Mouse (Mus musculus): ENCODE measurements around the gene Mef2b. TPM values are rescaled to one million over a fixed set of nuclear protein-coding genes. Genes with fewer than 3 reads are reported as not detected.

Mef2b gene
- polyA plus RNA-seq, 1 experiment from 2014 or later: 0.46 TPM

DNA sequence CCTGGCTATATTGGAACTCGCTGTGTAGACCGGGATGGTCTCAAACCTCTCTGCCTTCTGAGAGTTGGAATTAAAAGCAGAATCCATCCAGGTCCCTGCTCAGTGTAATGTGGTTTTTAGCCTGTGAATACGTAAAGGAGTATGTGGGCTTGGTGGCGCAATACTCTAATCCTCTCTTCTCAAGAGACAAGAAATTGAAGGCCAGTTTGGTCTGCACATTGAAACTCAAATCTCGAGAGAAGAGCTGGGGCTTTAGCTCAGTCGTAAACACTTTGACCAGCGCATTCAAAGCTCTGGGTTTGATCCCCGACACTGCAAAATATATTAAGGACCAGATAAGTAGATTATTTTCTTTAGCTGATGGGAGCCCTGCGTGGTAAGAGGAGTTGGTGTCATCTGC, 470 bp downstream of the Mef2b start:
- WGBS: 12% methylated on average over 9 of the region's 9 CpGs

DNA sequence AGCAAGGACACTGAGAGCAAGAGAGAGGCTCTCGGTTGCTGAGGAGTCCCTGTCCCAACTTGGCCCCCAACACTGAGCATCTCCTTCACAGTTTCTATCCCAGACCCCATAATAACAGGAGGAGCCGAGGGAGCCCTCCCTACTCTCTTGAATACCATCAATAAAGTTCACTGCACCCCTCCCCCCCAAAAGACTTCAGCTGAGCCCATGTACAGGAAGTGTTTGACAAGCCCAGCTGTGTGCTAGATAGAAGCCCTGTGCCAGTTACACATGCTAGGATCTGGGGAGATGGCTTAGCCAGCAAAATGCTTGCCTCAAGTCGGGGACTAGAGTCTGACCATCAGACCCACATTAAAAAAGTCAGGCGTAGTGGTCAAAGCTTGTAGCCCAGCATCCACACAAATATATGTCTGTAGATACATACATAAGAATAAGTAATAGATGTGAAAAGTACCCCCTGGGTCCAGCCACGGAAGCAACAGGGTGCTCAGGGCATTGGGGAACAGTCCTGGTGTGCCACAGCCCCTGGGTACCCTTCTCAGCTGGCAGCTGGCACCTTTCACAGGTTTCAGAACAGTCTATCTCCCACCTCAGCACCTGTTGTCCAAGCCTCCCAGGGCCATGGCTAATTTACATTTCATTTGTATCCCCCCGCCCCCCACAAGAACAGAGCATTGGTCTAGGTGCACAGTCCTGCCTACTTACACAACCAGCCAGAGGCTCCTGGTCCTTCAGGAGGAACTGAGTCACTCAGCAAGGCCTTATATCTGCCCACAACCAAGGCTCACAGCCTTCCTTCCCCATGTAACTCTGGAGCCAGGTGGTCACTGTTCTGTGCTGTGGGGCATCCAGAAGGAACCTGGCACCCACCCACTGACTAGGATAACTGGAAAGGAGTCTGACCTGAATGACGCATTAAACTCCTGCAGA, 8.4 kb downstream of the Mef2b start:
- no peaks in the 10 kb centered on the region for H3K4me1 ChIP-seq (ENCODE audit: control insufficient read depth, insufficient read depth, low read length)
- H3K27me3 ChIP-seq (ENCODE audit: control insufficient read depth, insufficient read depth, low read length): no peaks in the 10 kb centered on the region
- peaks cover 38% of the 10 kb centered on the region for H3K36me3 ChIP-seq (ENCODE audit: control insufficient read depth, insufficient read depth, low read length)
- H3K4me2 ChIP-seq (ENCODE audit: low read length): no peak overlapping the region
- H3K27ac ChIP-seq (replicated peaks; ENCODE audit: low read depth, low read length): no peak overlapping the region
- H3K9me3 ChIP-seq (ENCODE audit: control insufficient read depth, low read length): no peaks in the 10 kb centered on the region
- no peak for DNase-seq
- ATAC-seq (ENCODE audit: low FRiP score, low TSS enrichment): no peak
- H3K4me3 ChIP-seq (replicated peaks; ENCODE audit: low read depth, low read length): no peak overlapping the region
- H3K9ac ChIP-seq (replicated peaks; ENCODE audit: low read length): no peak overlapping the region
- 88% methylated on average over 7 of the region's 7 CpGs for WGBS

More for the DNA sequence above, 470 bp downstream of the Mef2b start:
- Histone ChIP-seq H3K27ac (replicated peaks; ENCODE audit: low read depth, low read length) (peak overlapping the region; percentile 62; the same call in 1 of the 2 replicates), H3K36me3 (ENCODE audit: control insufficient read depth, insufficient read depth, low read length) (peaks cover 37% of the 10 kb centered on the region), H3K9ac (replicated peaks; ENCODE audit: low read length) (peak overlapping the region; percentile 68), H3K27me3 (ENCODE audit: control insufficient read depth, insufficient read depth, low read length) (no peaks in the 10 kb centered on the region), H3K4me3 (replicated peaks; ENCODE audit: low read depth, low read length) (peak overlapping the region; percentile 55), H3K9me3 (ENCODE audit: control insufficient read depth, low read length) (no peaks in the 10 kb centered on the region), H3K4me2 (ENCODE audit: low read length) (peak overlapping the region; percentile 66), H3K4me1 (ENCODE audit: control insufficient read depth, insufficient read depth, low read length) (peaks cover 19% of the 10 kb centered on the region)
- DNase-seq (no peak), ATAC-seq (ENCODE audit: low FRiP score, low TSS enrichment) (no peak)

DNA sequence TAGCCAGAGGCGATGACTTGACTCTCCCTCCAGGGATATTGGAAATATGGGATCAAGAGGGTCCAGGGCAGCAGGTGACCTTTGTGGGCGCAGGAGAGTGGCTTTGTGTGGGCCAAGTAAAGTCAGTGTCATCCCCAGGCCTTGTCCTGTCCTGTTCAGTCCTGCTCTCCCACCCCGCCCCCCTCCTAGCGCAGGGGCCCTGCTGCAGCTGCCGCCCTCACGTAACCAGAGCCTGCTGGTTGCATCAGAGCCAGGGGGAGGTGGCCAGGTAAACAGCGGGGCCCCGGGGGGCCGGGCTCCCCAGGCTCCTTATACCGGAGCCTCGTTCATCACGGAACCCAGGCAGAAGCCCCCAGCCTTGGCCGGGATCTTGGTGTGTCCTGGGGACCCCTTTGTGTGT, 10.6 kb downstream of the Mef2b start:
- H3K4me3 ChIP-seq (replicated peaks; ENCODE audit: low read depth, low read length): no peak overlapping the region
- no peaks in the 10 kb centered on the region for H3K9me3 ChIP-seq (ENCODE audit: control insufficient read depth, low read length)
- 21% methylated on average over 13 of the region's 13 CpGs for WGBS
- H3K4me2 ChIP-seq (ENCODE audit: low read length): no peak overlapping the region
- no peak overlapping the region for H3K27ac ChIP-seq (replicated peaks; ENCODE audit: low read depth, low read length)
- no peak overlapping the region for H3K9ac ChIP-seq (replicated peaks; ENCODE audit: low read length)
- peaks cover 21% of the 10 kb centered on the region for H3K36me3 ChIP-seq (ENCODE audit: control insufficient read depth, insufficient read depth, low read length)
- no peaks in the 10 kb centered on the region for H3K4me1 ChIP-seq (ENCODE audit: control insufficient read depth, insufficient read depth, low read length)
- DNase-seq (no peak), ATAC-seq (ENCODE audit: low FRiP score, low TSS enrichment) (no peak)
- no peaks in the 10 kb centered on the region for H3K27me3 ChIP-seq (ENCODE audit: control insufficient read depth, insufficient read depth, low read length)

DNA sequence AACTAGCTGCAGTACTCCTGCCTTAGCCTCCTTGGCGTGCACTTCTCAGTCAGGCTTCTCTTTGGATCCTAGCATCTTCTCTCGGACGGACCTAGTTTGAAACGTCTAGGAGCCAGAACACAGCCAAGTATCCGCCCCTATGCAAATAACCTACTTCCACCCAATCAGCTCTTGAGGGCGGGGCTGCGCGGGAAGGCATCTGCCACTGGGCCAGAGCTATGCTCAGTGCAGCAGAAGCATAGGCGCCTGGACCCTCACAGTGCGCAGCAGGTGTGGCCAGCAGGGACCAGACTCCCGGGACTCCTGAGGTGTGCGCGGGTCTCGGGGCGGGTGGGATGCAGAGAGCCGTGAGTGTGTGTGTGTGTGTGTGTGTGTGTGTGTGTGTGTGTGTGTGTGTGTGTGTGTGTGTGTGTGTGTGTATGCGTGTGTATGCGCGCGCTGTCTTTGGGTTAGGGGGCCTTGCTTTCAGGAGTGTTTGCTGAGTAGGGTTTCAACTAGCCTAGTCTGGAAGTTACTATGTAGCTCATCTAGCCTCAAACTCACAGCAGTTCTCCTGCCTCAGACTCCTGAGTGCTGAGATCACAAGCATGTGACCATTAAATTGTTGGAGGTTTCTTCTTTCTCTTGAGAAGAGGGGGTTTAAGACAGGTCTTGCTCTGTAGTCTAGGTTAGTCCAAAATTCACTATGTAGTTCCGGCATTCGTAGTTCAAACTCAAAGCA, 13.2 kb downstream of the Mef2b start:
- H3K27me3 ChIP-seq (ENCODE audit: control insufficient read depth, insufficient read depth, low read length): no peaks in the 10 kb centered on the region
- no peaks in the 10 kb centered on the region for H3K9me3 ChIP-seq (ENCODE audit: control insufficient read depth, low read length)
- ATAC-seq (ENCODE audit: low FRiP score, low TSS enrichment) (peak; percentile 88), DNase-seq (peak; percentile 83)
- no peaks in the 10 kb centered on the region for H3K36me3 ChIP-seq (ENCODE audit: control insufficient read depth, insufficient read depth, low read length)
- H3K27ac ChIP-seq (replicated peaks; ENCODE audit: low read depth, low read length): no peak overlapping the region
- H3K4me2 ChIP-seq (ENCODE audit: low read length): peak overlapping the region; percentile 29
- H3K4me3 ChIP-seq (replicated peaks; ENCODE audit: low read depth, low read length): no peak overlapping the region
- WGBS: 16% methylated on average over 22 of the region's 22 CpGs
- H3K4me1 ChIP-seq (ENCODE audit: control insufficient read depth, insufficient read depth, low read length): no peaks in the 10 kb centered on the region
- H3K9ac ChIP-seq (replicated peaks; ENCODE audit: low read length): no peak overlapping the region

DNA sequence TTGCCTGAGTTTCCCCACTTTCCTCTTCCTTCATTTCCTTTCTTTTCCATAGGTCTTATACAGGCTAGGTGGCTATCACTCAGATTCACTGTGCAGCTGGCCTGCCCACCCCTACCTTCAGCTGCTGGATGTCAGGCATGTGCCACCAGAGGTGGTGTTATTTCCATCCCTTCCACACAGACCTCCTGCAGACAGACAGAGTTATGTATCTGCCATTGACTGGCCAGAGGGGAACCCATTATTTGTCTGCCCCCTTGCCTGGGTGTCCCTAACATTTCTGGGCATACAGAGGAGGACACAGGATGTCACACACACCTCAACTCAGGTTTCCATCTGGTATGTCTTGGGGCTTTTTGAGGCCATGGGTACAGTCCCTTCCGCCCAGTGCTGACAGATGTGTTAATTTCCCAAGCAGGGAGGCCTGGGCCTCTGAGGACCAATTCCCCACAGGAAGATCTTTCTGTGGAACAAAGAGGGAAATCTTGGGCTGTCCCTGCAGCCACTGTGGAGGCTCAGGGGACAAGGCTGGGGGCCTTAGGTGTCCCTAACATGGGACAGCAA, 17.8 kb downstream of the Mef2b start:
- no peak for ATAC-seq (ENCODE audit: low FRiP score, low TSS enrichment)
- H3K9me3 ChIP-seq (ENCODE audit: control insufficient read depth, low read length): no peaks in the 10 kb centered on the region
- no peaks in the 10 kb centered on the region for H3K27me3 ChIP-seq (ENCODE audit: control insufficient read depth, insufficient read depth, low read length)
- no peak overlapping the region for H3K4me2 ChIP-seq (ENCODE audit: low read length)
- no peak overlapping the region for H3K9ac ChIP-seq (replicated peaks; ENCODE audit: low read length)
- H3K4me3 ChIP-seq (replicated peaks; ENCODE audit: low read depth, low read length): no peak overlapping the region
- H3K27ac ChIP-seq (replicated peaks; ENCODE audit: low read depth, low read length): no peak overlapping the region
- no peaks in the 10 kb centered on the region for H3K36me3 ChIP-seq (ENCODE audit: control insufficient read depth, insufficient read depth, low read length)
- WGBS: 88% methylated on average over 1 of the region's 1 CpGs
- no peaks in the 10 kb centered on the region for H3K4me1 ChIP-seq (ENCODE audit: control insufficient read depth, insufficient read depth, low read length)
- DNase-seq: no peak

DNA sequence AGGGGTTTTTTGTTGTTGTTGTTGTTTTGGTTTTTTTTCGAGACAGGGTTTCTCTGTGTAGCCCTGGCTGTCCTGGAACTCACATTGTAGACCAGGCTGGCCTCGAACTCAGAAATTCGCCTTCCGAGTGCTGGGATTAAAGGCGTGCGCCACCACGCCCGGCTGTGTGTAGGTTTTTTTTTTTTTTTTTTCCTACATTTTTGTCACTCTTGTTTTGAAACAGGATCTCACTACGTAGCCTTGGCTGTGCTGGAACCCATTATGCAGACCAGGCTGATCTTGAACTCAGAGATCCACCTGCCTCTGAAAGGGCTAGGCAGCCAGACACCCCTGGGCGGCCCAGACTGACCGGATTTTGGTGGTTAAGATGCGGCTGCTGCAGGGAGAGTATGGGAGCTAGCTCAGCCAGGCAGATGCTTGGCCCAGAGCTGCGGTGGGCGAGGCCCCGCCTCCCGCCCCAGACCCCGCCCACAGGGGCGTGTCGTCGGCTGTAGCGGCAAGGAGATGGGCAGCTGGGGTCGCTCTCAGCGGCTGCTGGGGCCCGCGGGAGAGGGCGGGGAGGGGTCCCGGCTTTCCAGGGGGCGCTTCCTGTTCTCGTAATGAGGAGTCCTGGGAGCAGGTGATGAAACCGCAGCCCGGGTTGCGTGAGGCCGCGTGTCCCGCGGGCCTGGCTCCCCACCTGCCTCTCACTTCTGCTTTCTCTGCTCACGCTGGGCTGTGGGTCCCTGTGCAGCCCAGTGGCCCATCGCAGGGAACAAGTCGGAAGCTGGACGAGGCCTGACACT, 18.8 kb downstream of the Mef2b start:
- DNase-seq: peak; percentile 92
- no peaks in the 10 kb centered on the region for H3K36me3 ChIP-seq (ENCODE audit: control insufficient read depth, insufficient read depth, low read length)
- 9% methylated on average over 40 of the region's 40 CpGs for WGBS
- H3K9me3 ChIP-seq (ENCODE audit: control insufficient read depth, low read length): no peaks in the 10 kb centered on the region
- H3K4me2 ChIP-seq (ENCODE audit: low read length): peak overlapping the region; percentile 71
- H3K4me3 ChIP-seq (replicated peaks; ENCODE audit: low read depth, low read length): peak overlapping the region; percentile 46
- H3K27ac ChIP-seq (replicated peaks; ENCODE audit: low read depth, low read length): 0 out of 2 replicates have a peak overlapping the region, but pooled peaks have one; percentile 16
- ATAC-seq (ENCODE audit: low FRiP score, low TSS enrichment): peak; percentile 93
- H3K4me1 ChIP-seq (ENCODE audit: control insufficient read depth, insufficient read depth, low read length): no peaks in the 10 kb centered on the region
- H3K27me3 ChIP-seq (ENCODE audit: control insufficient read depth, insufficient read depth, low read length): no peaks in the 10 kb centered on the region
- peak overlapping the region; percentile 50 for H3K9ac ChIP-seq (replicated peaks; ENCODE audit: low read length)

DNA sequence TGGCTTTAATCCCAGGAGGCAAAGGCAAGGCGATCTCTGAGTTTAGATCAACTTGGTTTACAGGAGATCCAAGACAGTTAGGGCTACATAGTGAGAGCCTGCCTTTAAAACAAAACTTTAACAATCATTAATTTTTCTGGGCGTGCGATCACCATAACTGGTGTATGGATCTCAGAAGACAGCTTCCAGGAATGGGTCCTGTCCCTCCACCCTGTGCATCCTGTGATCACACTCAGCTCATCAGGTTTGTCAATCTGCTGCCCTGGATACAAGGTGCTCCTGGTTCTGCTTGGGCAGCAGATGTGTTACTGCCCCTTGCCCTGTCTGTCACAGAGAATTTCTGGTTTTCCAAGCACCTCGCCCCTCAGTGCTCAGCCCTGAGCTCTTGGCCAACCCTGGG, 19.7 kb downstream of the Mef2b start:
- Histone ChIP-seq H3K36me3 (ENCODE audit: control insufficient read depth, insufficient read depth, low read length) (no peaks in the 10 kb centered on the region), H3K27me3 (ENCODE audit: control insufficient read depth, insufficient read depth, low read length) (no peaks in the 10 kb centered on the region), H3K9me3 (ENCODE audit: control insufficient read depth, low read length) (no peaks in the 10 kb centered on the region), H3K4me2 (ENCODE audit: low read length) (no peak overlapping the region), H3K9ac (replicated peaks; ENCODE audit: low read length) (no peak overlapping the region), H3K27ac (replicated peaks; ENCODE audit: low read depth, low read length) (no peak overlapping the region), H3K4me3 (replicated peaks; ENCODE audit: low read depth, low read length) (no peak overlapping the region), H3K4me1 (ENCODE audit: control insufficient read depth, insufficient read depth, low read length) (no peaks in the 10 kb centered on the region)
- WGBS: 87% methylated on average over 4 of the region's 4 CpGs
- ATAC-seq (ENCODE audit: low FRiP score, low TSS enrichment) (no peak), DNase-seq (no peak)

DNA sequence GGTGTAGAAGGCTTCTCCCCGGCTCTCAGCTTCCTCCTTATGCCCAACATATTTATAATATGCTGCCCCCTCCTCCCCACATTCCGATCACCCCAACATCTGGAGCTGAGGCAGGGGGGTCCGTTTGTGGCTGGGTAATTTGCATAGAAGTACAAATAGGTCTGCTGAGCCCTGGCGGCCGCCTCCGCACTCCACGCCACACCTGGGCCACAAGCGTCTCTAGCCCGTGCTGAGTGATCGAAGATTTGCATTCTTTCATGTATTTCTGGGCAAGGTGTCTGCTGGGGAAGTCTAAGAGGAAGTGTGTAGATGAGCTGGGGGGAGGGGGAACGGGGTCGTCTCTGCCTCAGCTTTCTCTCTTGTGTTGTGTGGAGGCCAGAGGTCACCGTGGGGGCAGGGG, 20.5 kb downstream of the Mef2b start:
- H3K36me3 ChIP-seq (ENCODE audit: control insufficient read depth, insufficient read depth, low read length): no peaks in the 10 kb centered on the region
- H3K9ac ChIP-seq (replicated peaks; ENCODE audit: low read length): no peak overlapping the region
- H3K4me2 ChIP-seq (ENCODE audit: low read length): no peak overlapping the region
- H3K27ac ChIP-seq (replicated peaks; ENCODE audit: low read depth, low read length): no peak overlapping the region
- H3K27me3 ChIP-seq (ENCODE audit: control insufficient read depth, insufficient read depth, low read length): no peaks in the 10 kb centered on the region
- DNase-seq (no peak), ATAC-seq (ENCODE audit: low FRiP score, low TSS enrichment) (no peak)
- H3K4me3 ChIP-seq (replicated peaks; ENCODE audit: low read depth, low read length): no peak overlapping the region
- WGBS: 71% methylated on average over 13 of the region's 13 CpGs
- no peaks in the 10 kb centered on the region for H3K4me1 ChIP-seq (ENCODE audit: control insufficient read depth, insufficient read depth, low read length)
- no peaks in the 10 kb centered on the region for H3K9me3 ChIP-seq (ENCODE audit: control insufficient read depth, low read length)
